Mouse (Mus musculus): Measurements from ENCODE around the gene Ptges3l.

GRCm38 (mm10) chr11:101455627-101456026 is 30.5 kb upstream of the Ptges3l start:
- no peak for TF ChIP-seq CTCF (IDR thresholded peaks at IDR 0.05; ENCODE audit: low read depth)
- TF ChIP-seq EP300 (IDR thresholded peaks at IDR 0.05; ENCODE audit: low read depth), result no peak
